Mouse (Mus musculus) gastrocnemius, adult 8-10 months (tissue): ENCODE measurements at regions not wholly inside any gene's neighbourhood (a gene's known extent, or its start where the extent isn't known, plus 50 kb on each side); places are given as distances from the start of the nearest gene placed in this dataset.

Experiments used
- DNase-seq, 2 experiments: peaks; one replicate each; pipeline ENCODE4 v3.0.0; 2022; ENCODE audit warnings: low spot score in 2 of 2

- DNase-seq: no peak
These were observed 54.8 kb downstream of the 1700122O11Rik start for GRCm38 (mm10) chr17:47983286-47983685.

- no peak for DNase-seq
These were observed 56.5 kb downstream of the 1700122O11Rik start for GRCm38 (mm10) chr17:47981556-47982027.

GRCm38 (mm10) chr17:47979266-47979665 is 54.8 kb upstream of the Foxp4 start:
- DNase-seq: no peak

DNA sequence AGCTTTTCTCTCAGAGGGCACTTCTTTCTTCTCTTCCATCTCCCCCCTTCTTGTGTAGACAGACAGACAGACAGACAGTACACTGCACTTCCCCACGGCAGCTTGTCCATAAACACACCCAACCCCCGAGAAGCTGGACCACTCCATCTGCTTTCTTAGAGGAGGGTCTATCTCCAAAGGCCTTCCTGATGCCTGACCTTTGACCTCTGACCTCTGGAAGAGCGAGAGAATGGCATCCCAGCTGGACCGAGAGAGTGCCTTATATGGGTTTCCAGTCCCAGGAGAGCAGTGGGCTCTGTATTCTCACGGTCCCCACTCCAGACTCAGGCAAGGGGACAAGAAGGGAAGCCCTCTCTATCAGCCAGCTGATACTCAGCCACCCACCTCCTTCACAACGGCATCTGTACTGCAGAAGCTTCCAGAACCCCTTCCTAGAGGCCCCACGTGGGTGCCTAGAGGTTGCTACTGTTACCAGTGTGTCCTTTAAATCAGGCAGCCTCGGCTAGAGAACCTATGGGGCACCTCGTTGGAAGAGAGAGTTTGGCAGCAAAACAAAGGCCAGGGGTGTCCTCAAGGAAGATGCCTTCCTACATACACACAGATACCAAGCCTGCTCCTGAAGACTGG is 54.1 kb upstream of the Foxp4 start:
- DNase-seq: no peak

GRCm38 (mm10) chr17:47978001-47978400 is 53.6 kb upstream of the Foxp4 start:
- DNase-seq: no peak

GRCm38 (mm10) chr17:47976999-47977357 is 52.5 kb upstream of the Foxp4 start:
- no peak for DNase-seq

- peak; percentile 41 to 45 for DNase-seq
These were observed 51.9 kb upstream of the Foxp4 start for GRCm38 (mm10) chr17:47976061-47976998.

DNA sequence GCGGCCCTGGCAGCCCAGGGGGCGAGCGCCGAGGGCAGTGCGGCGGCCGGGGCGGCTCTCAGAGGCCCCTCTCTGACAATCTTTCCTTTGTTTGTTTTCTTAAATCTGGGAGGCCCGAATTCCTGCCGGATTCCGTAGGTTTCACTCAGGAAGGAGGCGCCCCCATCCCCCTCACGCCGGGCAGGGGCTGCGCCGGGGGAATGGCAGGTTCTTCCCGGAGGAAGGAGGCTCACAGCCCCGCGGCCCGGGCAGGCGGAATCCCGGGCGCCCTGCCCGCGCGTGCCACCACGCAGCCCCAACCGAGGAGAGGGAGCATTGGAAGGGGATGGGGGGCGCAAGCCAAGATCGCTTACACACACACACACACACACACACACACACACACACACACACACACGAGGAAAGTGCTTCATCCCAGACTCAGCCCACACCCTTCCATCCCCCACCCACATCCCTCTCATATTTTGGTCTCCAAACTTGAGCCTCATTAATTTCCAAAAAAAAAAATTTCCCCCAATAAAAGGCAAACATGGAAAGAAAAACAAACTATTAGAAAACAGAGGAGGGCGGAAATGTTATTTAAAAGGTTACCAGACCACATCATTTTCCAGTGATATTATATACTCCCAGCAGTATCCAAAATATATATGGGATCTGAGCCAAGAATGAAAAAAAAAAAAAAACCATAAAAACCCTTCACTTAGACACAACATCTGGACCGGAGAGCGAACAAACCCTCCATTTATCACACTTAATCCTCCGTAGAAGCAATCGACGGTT is 51.0 kb upstream of the Foxp4 start:
- DNase-seq: peak in 1 of 2 experiments; percentile 12

DNA sequence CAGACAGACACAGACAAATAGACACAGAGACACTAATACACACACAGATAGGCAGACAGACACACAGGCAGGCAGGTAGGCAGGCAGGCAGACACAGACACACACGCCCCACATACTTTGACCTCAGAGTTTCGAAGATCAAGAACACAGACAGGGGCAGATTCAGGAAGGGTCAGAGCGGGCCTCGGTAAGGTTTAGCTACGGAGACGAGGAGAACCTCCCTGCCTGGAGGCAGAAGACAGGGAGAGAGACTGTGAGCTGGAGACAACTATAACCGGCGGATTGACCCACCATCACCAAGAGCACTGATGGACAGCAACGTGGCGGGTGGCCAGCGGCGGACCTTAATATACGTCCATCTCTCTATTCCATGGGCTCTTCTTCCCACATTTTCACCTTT is 50.1 kb upstream of the Foxp4 start:
- DNase-seq: no peak
